Mouse (Mus musculus) brain, embryonic 14.5 days (tissue): ENCODE measurements around the gene Stk19.
"Not testable (repeated sequence)": the region's sequence is repeated elsewhere in the genome, so short reads cannot be mapped to it uniquely, and the experiment has no call there.

Experiments used
- CTCF ChIP-seq: fragments of 200-500 bp; IDR thresholded peaks from 2 replicates; pipeline ENCODE4 v1.5.1; 2012; ENCODE audit warnings: inconsistent platforms, mild to moderate bottlenecking, moderate library complexity, borderline replicate concordance; ENCODE audit not compliant: insufficient read depth, insufficient read length; ENCODE audit errors: extremely low read depth
- POLR2A ChIP-seq: fragments of 200-500 bp; IDR thresholded peaks from 2 replicates; pipeline ENCODE4 v1.6.1; 2012; ENCODE audit warnings: mild to moderate bottlenecking, inconsistent platforms, borderline replicate concordance; ENCODE audit not compliant: poor library complexity, insufficient read depth, insufficient read length, severe bottlenecking; ENCODE audit errors: extremely low read depth

DNA sequence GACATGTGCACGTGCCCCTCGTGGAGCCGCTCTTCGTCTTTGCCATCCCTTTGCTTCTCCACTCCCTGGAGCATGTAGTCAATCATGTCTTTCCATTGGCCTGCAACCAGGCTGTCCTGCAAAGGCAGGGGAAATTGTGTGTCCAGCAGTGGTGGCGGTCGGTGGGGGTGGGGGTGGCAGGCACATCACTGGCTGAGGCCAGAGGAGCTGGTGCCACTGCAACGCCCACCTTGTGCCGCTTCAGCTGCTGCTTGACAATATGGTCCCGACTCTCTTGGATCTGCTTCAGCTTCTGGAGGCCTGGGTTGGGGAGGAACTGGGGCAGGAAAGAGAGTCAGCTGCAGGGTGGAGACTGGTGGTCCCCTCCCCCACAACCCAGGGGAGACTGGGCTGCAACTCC is 34.0 kb downstream of the Stk19 start:
- TF ChIP-seq POLR2A, CTCF: not testable (repeated sequence)
